Mouse (Mus musculus): ENCODE data around the gene Gabrb3. TPM values are rescaled to one million over a fixed set of nuclear protein-coding genes. Genes with fewer than 3 reads are reported as not detected.

The Gabrb3 gene
- polyA plus RNA-seq, 1 experiment from 2014 or later: not detected

GRCm38 (mm10) chr7:57842383-57842896, 422.9 kb downstream of the Gabrb3 start:
- H3K9me3 ChIP-seq (replicated peaks; ENCODE audit: control insufficient read depth, low read length): no peaks in the 10 kb centered on the region
- no peak overlapping the region for H3K4me2 ChIP-seq (ENCODE audit: low read depth, low read length)
- ATAC-seq (ENCODE audit: low read depth): no peak
- WGBS (ENCODE audit: insufficient replicate concordance): 30% methylated on average over 1 of the region's 1 CpGs
- H3K4me1 ChIP-seq (ENCODE audit: control insufficient read depth, low read depth, low read length): no peaks in the 10 kb centered on the region
- no peak overlapping the region for H3K9ac ChIP-seq (ENCODE audit: low read depth, low read length)
- no peaks in the 10 kb centered on the region for H3K27me3 ChIP-seq (ENCODE audit: control insufficient read depth, insufficient read depth, low read depth, low read length)
- H3K36me3 ChIP-seq (ENCODE audit: control insufficient read depth, insufficient read depth): no peaks in the 10 kb centered on the region
- no peak overlapping the region for H3K27ac ChIP-seq (ENCODE audit: low read length)
- no peak overlapping the region for H3K4me3 ChIP-seq (ENCODE audit: low read depth, low read length)

- no peak for ATAC-seq (ENCODE audit: low read depth)
- Histone ChIP-seq H3K9ac (ENCODE audit: low read depth, low read length) (no peak overlapping the region), H3K4me1 (ENCODE audit: control insufficient read depth, low read depth, low read length) (no peaks in the 10 kb centered on the region), H3K4me3 (ENCODE audit: low read depth, low read length) (no peak overlapping the region), H3K36me3 (ENCODE audit: control insufficient read depth, insufficient read depth) (no peaks in the 10 kb centered on the region), H3K4me2 (ENCODE audit: low read depth, low read length) (no peak overlapping the region), H3K27me3 (ENCODE audit: control insufficient read depth, insufficient read depth, low read depth, low read length) (no peaks in the 10 kb centered on the region), H3K9me3 (replicated peaks; ENCODE audit: control insufficient read depth, low read length) (no peaks in the 10 kb centered on the region), H3K27ac (ENCODE audit: low read length) (no peak overlapping the region)
- 54% methylated on average over 2 of the region's 2 CpGs for WGBS (ENCODE audit: insufficient replicate concordance)
Measured at GRCm38 (mm10) chr7:57867951-57868350, 448.5 kb downstream of the Gabrb3 start.

Small RNA genes within 50 kb of the gene (microRNA-seq; reads per million reads assigned to microRNA genes)
- not detected for gene Mir6389

Other genes with a start within 250 kb of the Gabrb3 start
- 0.04 TPM in 1 of 2 replicates, not detected in the other for gene Gabrg3, start 32.5 kb upstream of the Gabrb3 start, polyA plus RNA-seq (2015; fragmentation: Nextera tagmentation; extraction: Ambion mirVana)
- gene Gabra5, start 90.4 kb downstream of the Gabrb3 start, polyA plus RNA-seq (2015; fragmentation: Nextera tagmentation; extraction: Ambion mirVana): not detected in 2 replicates